Mouse (Mus musculus) midbrain, embryonic 16.5 days (tissue): Measurements from ENCODE around the gene Snx33. TPM values are rescaled to one million over a fixed set of nuclear protein-coding genes. Genes with fewer than 3 reads are reported as not detected.
"Not testable (repeated sequence)": the region's sequence is repeated elsewhere in the genome, so short reads cannot be mapped to it uniquely, and the experiment has no call there.

Experiments used
- ATAC-seq: fragments of 200-750 bp; cut with Nextera tagmentation; 2 replicates; pipeline ENCODE4 v1.8.0; 2017; ENCODE audit warnings: moderate TSS enrichment
- H3K27ac ChIP-seq: fragments of 300-500 bp; sonication (generic); 2 replicates; pipeline ENCODE4 v1.5.1; 2014; ENCODE audit warnings: mild to moderate bottlenecking, low read length, mixed read lengths
- H3K27me3 ChIP-seq: fragments of 300-500 bp; sonication (generic); 2 replicates; pipeline ENCODE4 v1.6.1; 2014; ENCODE audit warnings: low read depth, low read length, mixed read lengths; ENCODE audit not compliant: control insufficient read depth, insufficient read depth
- H3K36me3 ChIP-seq: fragments of 300-500 bp; sonication (generic); 2 replicates; pipeline ENCODE4 v1.6.1; 2014; ENCODE audit warnings: mild to moderate bottlenecking, low read length, moderate library complexity, mixed read lengths; ENCODE audit not compliant: control insufficient read depth, insufficient read depth
- H3K4me1 ChIP-seq: fragments of 300-500 bp; sonication (generic); 2 replicates; pipeline ENCODE4 v1.6.1; 2014; ENCODE audit warnings: mild to moderate bottlenecking, low read length, mixed read lengths; ENCODE audit not compliant: control insufficient read depth, insufficient read depth
- H3K4me2 ChIP-seq: fragments of 300-500 bp; sonication (generic); 2 replicates; pipeline ENCODE4 v1.6.1; 2014; ENCODE audit warnings: mild to moderate bottlenecking, low read length, mixed read lengths
- H3K4me3 ChIP-seq: fragments of 300-500 bp; sonication (generic); 2 replicates; pipeline ENCODE4 v1.5.1; 2014; ENCODE audit warnings: low read depth, mild to moderate bottlenecking, low read length, moderate library complexity, mixed read lengths
- H3K9ac ChIP-seq: fragments of 300-500 bp; sonication (generic); 2 replicates; pipeline ENCODE4 v1.6.1; 2014; ENCODE audit warnings: low read depth, low read length, mixed read lengths
- H3K9me3 ChIP-seq: fragments of 300-500 bp; sonication (generic); replicated peaks from 2 replicates; pipeline ENCODE4 v1.6.1; 2014; ENCODE audit warnings: mild to moderate bottlenecking, low read length, mixed read lengths; ENCODE audit not compliant: control insufficient read depth, poor library complexity, severe bottlenecking
- WGBS: fragments of 180-500 bp; shearing (Covaris S2); extraction: QIAGEN DNeasy Blood & Tissue Kit; methylation state at CpG from one replicate; pipeline ENCODE4 v1.1.7; 2014; 5-methylcytosine and 5-hydroxymethylcytosine counted together
- polyA plus RNA-seq: library from polyadenylated mRNA; unstranded; fragments of >200 nt; fragmentation: Nextera tagmentation; extraction: Ambion mirVana; gene quantifications from 2 replicates; pipeline ENCODE4 v1.2.1, GENCODE M21; 2015

The Snx33 gene
- polyA plus RNA-seq, 1 experiment from 2014 or later: 2.7 TPM

DNA sequence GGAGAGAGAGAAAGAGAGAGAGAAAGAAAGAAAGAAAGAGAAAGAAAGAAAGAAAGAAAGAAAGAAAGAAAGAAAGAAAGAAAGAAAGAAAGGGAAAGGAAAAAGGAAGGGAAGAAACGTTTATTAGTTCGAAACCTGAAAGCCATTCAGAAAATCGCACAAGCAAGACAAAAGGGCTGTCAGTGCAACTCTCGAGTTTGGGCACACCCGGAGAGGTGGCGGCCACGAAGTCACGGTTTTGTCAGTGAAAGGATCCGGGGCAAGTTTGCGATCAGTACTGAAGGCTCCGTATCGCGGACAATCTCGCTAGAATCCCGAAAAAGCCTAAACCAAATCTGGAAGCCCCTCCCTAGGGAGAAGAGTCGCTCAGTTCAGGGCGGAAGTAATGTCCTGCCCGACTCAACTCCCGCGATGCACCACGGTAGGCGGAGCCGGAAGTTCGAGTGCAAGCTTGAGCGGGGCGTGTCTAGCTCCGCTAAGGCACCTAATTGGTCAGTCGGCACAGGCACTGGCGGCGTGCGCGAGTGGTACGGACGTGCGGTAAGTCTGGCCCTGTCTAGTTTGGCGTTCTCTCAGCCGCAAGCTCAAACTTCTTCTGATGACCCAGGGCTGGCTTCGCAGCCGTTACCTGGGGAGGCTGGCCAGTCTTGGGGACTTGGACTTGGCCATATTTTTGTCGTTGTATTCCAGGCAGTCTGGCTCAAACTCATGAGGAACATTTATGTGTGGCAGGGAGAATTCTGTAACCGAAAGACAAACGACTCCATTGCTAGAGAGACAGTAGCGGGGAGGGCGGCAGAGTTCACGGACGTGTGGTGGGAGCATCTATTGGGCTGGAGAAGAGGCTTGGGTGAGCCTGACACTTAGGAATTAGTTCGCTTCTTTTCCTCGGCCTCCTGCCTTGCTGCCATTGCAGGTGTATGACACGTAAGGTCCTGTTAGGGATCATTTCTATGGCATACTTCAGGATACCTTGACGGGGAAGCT, 22.5 kb upstream of the Snx33 start, which contains the start of gene Snupn:
Gene Snupn, plus strand, starts transcription at position 465 of the 987 bp plus-strand sequence.
- no peaks in the 10 kb centered on the region for H3K9me3 ChIP-seq
- H3K9ac ChIP-seq: peak within 1 kb of the TSS; percentile 61
- peak within 1 kb of the TSS; percentile 52 for H3K4me3 ChIP-seq
- H3K27me3 ChIP-seq: no peaks in the 10 kb centered on the region
- peak within 1 kb of the TSS; percentile 61 for H3K4me2 ChIP-seq
- WGBS: under 1% methylated on average over 50 of the region's 50 CpGs
- peaks cover 11% of the 10 kb centered on the region for H3K4me1 ChIP-seq
- H3K36me3 ChIP-seq: 0 out of 2 replicates have a peak, but pooled peaks cover 1% of the 10 kb centered on the region
- H3K27ac ChIP-seq: peak within 1 kb of the TSS; percentile 77
- ATAC-seq: peak; percentile 100

DNA sequence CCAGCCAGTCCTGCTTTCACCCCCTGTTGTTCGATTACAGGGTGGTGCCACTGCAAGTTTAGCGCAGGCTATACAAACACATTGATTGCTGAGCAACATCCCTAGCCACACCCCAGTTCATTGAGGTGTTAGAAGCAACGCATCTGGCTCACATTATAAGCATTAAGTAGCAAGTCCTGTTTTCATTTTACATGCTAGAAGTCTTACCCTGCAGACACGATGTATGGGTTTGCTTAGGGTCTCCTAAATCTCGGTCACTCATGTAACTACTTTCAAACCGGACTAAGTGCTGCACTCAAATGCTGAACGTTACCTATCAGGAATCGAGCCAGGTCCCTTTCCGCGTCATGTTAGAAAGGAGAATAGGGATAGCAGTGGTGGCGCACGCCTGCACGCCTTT, 21.6 kb upstream of the Snx33 start:
- Histone ChIP-seq H3K9ac (peak overlapping the region; percentile 53), H3K4me2 (peak overlapping the region; percentile 61), H3K27me3 (no peaks in the 10 kb centered on the region), H3K4me3 (peak overlapping the region; percentile 29), H3K27ac (no peak overlapping the region), H3K9me3 (no peaks in the 10 kb centered on the region), H3K36me3 (no peaks in the 10 kb centered on the region), H3K4me1 (peaks cover 11% of the 10 kb centered on the region)
- WGBS: 33% methylated on average over 13 of the region's 13 CpGs
- ATAC-seq: no peak

DNA sequence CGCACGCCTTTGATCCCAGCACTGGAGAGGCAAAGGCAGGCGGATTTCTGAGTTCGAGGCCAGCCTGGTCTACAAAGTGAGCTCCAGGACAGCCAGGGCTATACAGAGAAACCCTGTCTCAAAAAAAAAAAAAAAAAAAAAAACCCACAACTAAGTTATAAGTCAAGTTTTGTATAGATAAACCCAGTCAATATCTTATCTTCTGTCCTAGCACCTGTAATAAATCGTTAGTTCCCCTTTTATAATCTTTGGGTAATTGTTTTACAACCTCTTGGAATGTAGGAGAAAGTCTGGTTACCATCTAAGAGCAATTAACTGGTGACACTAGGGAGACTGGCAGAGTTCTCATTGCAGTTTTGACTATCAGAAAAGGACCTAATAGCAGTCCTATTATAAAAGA, 20.5 kb upstream of the Snx33 start:
- not testable (repeated sequence) for H3K4me2 ChIP-seq, H3K27ac ChIP-seq, ATAC-seq, H3K9me3 ChIP-seq, H3K4me3 ChIP-seq, H3K36me3 ChIP-seq, H3K9ac ChIP-seq, H3K27me3 ChIP-seq
- WGBS: 92% methylated on average over 5 of the region's 5 CpGs
- peaks cover 11% of the 10 kb centered on the region for H3K4me1 ChIP-seq

DNA sequence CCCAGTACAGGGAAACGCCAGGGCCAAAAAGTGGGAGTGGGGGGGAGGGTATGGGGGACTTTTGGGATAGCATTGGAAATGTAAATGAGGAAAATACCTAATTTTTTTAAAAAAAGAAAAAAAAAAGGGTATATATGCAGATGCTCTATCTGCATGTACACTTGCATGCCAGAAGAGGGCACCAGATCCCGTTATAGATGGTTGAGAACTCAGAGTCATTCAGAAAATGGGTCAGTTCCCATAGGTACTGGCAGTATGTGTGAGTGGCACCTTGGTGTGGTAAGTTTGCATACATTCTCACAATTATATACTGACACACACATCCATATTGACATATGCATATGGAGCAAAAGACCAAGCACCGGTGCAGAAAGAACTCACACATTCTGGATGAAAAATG, 19.3 kb upstream of the Snx33 start:
- H3K4me2 ChIP-seq, H3K36me3 ChIP-seq, H3K27ac ChIP-seq, H3K27me3 ChIP-seq, H3K9me3 ChIP-seq, H3K4me3 ChIP-seq, H3K9ac ChIP-seq, ATAC-seq: not testable (repeated sequence)
- 29% methylated on average over 3 of the region's 3 CpGs for WGBS
- H3K4me1 ChIP-seq: peaks cover 11% of the 10 kb centered on the region

DNA sequence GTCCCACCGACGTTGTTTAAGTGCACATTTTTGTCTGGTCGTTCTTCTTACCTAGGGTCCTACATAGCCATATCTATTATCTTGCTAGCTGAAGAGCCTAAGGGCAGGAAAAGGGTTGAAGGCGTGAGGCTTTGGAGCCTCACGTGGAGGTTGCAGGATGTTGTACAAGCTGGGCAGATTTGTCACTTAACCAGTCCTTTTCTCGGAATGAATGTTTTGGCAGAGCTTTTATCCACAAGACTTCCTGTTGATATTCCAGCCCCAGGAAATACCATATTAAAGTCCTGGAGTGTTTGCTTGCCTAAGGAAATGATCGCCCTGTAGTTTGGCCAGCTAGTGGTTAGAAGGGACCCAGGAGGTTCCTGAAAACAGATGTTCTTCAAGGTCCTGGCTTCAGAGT, 10.2 kb upstream of the Snx33 start:
- 7% methylated on average over 7 of the region's 7 CpGs for WGBS
- no peak for ATAC-seq
- H3K36me3 ChIP-seq: no peaks in the 10 kb centered on the region
- H3K27ac ChIP-seq: peak overlapping the region; percentile 87; the same call in 1 of the 2 replicates
- H3K9ac ChIP-seq: peak overlapping the region; percentile 84
- peak overlapping the region; percentile 94 for H3K4me2 ChIP-seq
- H3K27me3 ChIP-seq: no peaks in the 10 kb centered on the region
- peak overlapping the region; percentile 79 for H3K4me3 ChIP-seq
- no peaks in the 10 kb centered on the region for H3K9me3 ChIP-seq
- peaks cover 19% of the 10 kb centered on the region for H3K4me1 ChIP-seq

DNA sequence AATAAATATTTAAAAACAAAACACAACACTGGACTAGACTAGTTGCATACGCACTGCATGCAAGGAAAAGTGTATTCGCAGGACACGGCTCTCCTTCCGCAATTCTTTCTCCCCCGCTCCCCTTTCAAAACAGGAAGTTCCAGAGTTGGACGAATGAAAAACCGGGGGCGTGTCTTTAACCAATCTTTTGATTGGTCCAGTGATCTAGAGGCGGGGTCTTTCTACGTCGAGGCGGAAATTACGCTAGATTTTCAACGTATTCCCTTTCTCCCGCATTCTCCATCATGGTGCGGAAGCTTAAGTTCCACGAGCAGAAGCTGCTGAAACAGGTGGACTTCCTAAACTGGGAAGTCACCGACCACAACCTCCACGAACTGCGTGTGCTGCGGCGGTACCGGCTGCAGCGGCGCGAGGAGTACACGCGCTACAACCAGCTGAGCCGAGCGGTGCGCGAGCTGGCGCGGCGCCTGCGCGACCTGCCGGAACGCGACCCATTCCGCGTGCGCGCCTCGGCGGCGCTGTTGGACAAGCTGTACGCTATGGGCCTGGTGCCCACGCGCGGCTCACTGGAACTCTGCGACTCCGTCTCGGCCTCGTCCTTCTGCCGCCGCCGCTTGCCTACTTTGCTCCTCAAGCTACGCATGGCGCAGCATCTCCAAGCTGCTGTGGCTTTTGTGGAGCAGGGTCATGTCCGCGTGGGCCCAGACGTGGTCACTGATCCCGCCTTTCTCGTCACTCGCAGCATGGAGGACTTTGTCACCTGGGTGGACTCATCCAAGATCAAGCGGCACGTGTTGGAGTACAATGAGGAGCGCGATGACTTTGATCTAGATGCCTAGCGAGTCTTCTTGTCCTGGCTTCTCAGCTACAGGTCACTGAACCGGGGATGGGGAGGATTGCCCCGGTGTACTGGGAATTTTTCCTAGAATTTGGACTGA, 9.3 kb upstream of the Snx33 start, which contains the start of gene Imp3:
Gene Imp3, plus strand, starts transcription at position 253 of the 938 bp plus-strand sequence.
- Histone ChIP-seq H3K27me3 (no peaks in the 10 kb centered on the region), H3K36me3 (no peaks in the 10 kb centered on the region), H3K4me2 (peak within 1 kb of the TSS; percentile 94), H3K4me1 (peaks cover 19% of the 10 kb centered on the region), H3K9me3 (no peaks in the 10 kb centered on the region), H3K4me3 (peak within 1 kb of the TSS; percentile 79), H3K27ac (peak within 1 kb of the TSS; percentile 87), H3K9ac (peak within 1 kb of the TSS; percentile 84)
- WGBS: under 1% methylated on average over 73 of the region's 73 CpGs
- peak; percentile 96 for ATAC-seq

DNA sequence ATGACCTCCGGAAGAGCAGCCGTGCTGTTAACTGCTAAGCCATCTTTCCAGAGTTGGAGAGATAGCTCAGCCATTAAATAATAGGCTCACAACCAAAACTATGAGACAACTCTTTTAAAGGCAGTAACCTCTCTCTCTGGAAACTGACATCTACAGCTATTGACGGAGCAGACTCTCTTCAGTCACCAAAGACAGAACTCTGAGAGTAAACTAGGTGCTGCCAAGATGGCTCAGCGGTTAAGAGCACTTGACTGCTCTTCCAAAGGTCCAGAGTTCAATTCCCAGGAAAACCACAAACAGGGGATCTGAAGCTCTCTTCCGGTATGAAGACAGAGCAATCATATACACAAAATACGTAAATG, 8.7 kb upstream of the Snx33 start:
- peak; percentile 8; the same call in 1 of the 2 replicates for ATAC-seq
- Histone ChIP-seq H3K9ac (no peak overlapping the region), H3K36me3 (no peaks in the 10 kb centered on the region), H3K4me2 (peak overlapping the region; percentile 57), H3K27ac (no peak overlapping the region), H3K4me3 (peak overlapping the region; percentile 79), H3K27me3 (no peaks in the 10 kb centered on the region), H3K9me3 (no peaks in the 10 kb centered on the region), H3K4me1 (peaks cover 19% of the 10 kb centered on the region)
- WGBS: 17% methylated on average over 6 of the region's 6 CpGs

DNA sequence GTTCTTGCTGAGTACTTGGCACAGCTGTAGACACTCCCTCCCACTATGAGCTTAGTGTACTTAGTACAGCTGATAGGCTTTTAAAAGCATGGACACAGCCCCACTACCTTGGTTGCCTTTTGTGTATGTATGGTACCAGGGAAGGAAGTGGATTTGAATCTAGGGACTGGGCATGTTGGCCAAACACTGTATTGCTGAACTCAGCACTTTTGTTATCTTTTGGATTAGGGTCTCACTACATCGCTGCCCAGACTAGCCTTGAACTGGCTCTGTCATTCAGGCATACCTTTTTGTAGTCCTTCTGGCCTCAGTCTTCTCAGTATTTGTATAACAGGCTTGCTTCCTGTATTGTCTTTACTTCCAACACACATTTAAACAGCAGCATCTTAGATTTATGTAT, 2.4 kb upstream of the Snx33 start:
- no peak overlapping the region for H3K9ac ChIP-seq
- H3K27ac ChIP-seq: no peak overlapping the region
- H3K4me3 ChIP-seq: no peak overlapping the region
- WGBS: 72% methylated on average over 1 of the region's 1 CpGs
- peaks cover 11% of the 10 kb centered on the region for H3K27me3 ChIP-seq
- no peaks in the 10 kb centered on the region for H3K36me3 ChIP-seq
- ATAC-seq: no peak
- H3K4me2 ChIP-seq: no peak overlapping the region
- peaks cover 9% of the 10 kb centered on the region for H3K4me1 ChIP-seq
- H3K9me3 ChIP-seq: no peaks in the 10 kb centered on the region
